Mouse (Mus musculus) adrenal gland, adult 2 months (tissue): ENCODE measurements at regions not wholly inside any gene's neighbourhood (a gene's known extent, or its start where the extent isn't known, plus 50 kb on each side); places are given as distances from the start of the nearest gene placed in this dataset.

Source experiments
- DNase-seq: peaks from one replicate; pipeline ENCODE4 v3.0.0; 2021

DNA sequence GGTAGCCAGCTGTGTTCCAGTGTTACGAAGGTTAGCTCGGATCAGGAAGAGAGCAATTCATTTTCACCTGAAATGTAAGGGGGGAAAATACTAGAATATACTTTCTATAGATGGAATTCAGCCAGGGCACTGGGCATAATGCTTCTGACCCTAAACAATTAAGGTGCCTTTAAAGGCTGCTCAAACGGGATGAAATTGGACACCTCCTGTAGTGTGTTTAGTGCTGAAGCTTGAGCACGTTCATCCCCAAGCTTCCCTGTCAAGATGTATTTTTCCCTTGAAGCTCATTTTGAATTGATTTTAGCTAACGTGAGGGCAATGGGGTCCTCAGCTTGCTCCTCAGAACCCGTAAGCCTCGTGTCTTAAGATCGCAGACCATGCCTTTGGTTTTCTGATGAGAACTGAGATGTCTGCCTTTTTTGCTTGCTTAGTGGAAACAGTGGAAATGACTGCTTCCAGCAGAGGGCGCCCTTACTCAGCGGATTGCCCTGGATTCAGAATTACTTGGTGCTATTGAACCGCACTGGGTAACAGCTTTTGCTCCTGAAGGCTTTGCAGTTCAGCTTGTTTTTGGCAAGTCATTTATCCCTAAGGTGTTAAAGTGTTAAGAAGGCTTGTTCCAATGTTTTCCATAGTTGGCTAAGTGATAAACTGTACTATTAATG lies 74.6 kb upstream of the Fermt1 start:
- DNase-seq: peak; percentile 61

DNA sequence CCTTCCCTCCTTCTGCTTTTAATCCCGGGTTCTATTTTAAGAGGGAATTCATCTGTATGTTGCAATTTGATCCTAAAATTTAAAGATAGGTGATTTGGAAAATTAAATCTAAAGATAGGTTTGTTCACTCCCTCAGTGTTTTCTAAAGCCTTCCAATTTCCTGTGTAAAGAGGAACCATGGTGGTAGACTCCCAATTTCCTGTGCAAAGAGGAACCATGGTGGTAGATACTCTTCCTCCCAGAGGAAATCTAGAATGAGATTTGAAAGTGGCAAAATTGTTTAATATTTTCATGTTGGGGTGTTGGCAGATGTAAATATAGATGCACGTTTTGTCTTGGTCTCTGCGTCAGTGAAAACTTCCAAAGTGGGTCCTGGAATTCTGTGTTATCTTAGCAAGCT lies 75.5 kb upstream of the Fermt1 start:
- DNase-seq: no peak

DNA sequence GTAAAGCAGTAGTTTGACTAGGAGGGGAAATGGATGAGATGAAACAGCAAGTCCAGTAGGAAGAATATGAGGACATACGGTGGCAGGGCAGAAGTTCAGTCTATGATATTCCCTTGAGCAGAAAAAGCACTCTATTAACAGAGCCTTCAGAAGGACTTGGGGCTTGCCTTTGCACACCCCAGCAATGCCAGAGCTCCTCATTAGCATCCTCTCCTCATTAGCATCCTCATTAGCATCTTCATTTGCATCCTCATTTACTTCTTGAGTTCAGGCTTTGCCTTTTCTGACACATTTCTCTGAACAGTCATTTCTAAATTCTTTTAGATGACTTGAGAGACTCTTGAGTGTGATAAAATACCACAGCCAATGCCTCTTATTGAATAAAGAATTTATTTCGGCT lies 81.3 kb upstream of the Fermt1 start:
- no peak for DNase-seq

DNA sequence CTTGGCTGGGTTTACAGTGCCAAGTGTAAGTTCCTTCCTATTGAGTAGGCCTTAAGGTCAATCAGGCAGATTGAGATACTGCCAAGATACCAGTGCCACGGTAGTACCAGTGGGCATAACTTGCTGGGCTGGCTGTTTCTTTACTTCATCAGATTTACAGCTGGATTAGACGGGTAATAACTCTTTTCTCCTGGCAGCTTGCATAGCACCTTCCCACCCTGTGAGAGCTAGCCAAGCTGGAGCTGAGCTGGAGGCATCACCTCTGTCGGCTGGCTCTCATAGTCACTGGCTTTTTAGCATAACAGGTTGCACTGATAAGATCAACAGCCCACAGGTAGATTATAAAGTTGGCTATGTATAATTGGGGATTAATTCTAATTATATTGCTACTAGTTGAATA lies 89.7 kb upstream of the Fermt1 start:
- DNase-seq: no peak

DNA sequence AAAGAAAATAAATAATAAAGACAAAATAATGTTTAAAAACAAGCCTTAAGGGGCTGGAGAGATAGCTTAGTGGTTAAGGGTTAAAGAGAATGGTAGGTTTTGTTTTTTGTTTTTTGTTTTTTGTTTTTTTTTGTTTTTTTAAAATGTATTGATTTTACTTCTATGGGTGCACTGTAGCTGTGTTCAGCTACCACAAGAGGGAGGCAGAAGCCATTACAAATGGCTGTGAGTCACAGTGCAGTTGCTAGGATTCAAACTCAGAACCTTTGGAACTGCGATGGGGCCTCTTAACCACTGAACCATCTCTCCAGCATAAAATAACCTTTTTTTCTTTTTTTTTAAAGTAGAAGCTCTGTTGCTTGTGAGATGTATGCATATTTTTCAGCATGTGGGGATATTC lies 95.0 kb upstream of the Fermt1 start:
- DNase-seq: no peak

DNA sequence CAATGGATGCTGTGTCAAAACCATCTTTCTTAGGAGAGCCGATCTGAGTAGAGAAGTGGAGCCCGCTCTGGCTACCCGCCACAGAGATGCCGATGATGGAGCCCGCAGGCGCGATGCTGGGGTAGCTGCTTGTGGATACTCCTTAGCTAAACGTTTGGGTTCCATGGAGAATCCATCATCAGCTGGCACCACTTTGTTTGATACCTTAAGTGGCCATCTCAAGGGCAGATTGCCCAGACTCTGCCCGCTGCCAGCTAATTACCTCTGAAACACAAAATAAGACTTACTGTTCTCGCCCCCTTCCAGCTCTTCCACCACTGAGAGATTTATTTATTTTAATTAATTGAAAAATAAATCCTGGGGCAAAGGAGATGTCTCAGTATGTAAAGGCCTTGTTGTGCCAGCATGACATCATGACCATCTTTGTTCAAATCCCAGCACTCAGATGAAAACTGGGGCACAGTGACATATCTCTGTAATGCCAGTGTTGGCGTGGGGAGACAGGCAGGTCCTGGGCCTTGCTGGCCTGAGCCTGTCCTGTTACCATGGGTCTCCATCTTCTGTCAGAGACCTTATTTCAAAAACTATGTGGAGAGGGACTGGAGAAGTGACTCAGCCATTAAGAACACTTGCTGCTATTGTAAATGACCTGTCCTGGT lies 132.1 kb upstream of the Fermt1 start:
- DNase-seq: no peak

DNA sequence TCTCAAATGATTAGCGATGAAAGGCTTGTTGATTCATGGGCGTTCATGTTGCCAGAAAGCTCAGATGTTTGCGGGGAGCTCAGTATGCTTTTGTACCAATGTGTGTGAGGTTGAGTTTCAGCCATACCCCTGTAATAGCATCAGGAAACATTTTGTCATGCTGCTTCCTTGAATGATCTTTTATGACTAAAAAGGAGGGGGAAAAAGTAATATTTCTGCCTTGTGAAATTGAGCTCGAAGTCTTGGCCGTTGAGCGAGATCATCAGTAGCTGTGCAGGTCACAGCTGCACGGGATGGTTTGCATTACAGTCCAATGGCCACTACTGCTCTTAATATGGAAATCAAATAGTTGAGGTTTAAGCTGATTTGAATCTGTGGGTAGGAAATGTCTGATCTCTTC lies 145.3 kb upstream of the Fermt1 start:
- DNase-seq: no peak

DNA sequence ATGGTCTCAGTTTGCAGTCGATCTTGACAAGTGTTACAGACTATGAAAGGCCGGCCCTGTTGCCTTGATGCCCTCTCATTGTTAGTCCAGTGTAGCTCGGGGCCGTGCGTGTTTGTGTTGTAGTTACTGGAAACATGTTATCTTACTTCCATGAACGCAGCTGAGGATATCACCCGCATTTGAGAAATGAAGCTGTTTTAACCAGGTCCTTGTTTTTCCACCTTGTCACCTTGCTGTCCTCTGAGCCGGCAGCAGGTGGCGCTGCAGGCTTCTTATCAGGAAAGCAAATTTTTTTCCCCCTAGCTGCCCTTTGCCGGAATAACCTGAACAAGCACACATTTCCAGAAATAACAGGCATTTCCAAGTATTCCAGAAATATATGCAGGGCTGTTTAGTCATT lies 167.9 kb upstream of the Fermt1 start:
- DNase-seq: peak; percentile 47

DNA sequence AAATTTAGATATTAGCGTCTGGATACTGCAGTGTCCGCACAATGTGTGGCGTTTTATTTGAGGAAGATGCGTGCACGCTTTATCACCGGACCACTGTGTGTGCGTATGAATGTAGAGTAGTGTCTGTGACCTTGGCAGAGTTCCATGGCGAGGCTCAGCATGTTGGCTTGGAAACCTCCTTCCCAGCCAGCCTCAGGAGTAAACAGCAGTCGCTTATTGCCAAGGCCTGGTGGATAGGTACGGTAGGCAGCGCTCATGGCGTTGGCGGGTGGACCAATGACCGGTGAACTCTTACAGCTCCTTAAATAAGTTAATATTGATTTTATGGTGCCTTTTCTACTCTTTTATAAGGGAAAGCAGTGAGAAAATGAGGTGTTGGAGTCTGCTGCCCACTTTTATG lies 172.9 kb upstream of the Fermt1 start:
- DNase-seq: peak; percentile 71

DNA sequence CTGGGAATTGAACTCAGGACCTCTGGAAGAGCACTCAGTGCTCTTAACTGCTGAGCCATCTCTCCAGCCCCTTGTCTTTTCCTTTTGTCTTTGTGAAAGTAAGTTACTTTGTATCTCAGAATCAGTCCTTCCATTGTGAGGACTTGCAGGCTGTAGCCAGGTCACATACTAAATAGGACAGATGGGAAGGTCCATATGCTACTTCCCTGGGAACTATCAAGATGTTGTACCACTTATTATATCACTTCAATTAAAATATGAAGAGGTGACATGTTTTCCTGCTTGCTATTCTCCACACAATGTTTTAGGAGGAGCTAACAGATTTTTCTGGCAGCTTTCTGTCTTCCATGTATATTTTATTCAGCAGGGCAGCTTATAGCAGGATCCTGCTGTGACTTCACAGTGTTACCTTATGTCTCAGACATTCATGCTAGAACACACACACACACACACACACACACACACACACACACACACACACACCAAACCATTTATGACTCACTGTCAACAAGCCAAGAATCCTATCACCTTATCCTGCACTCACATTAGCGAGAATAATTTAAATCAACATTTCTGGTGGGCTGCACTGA lies 179.6 kb upstream of the Fermt1 start:
- no peak for DNase-seq

DNA sequence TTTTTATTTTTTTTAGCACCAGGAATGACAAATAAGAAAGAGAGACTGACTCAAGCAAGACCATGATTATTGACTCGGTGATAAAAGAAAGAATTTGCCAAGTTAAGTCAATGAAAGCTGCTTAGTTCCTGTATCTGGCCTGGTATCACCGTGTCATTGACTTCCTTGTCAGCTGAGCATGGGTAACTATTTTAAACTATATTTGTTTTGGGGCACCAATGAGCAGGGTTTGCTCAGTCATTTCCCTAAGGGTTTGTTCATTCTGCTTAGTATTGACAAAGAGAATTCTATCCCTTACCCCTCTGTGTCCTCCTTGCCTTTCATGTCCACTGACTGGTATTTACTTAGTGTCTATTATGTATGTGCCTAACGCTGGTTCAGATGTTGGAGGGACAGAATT lies 189.2 kb upstream of the Fermt1 start:
- no peak for DNase-seq

DNA sequence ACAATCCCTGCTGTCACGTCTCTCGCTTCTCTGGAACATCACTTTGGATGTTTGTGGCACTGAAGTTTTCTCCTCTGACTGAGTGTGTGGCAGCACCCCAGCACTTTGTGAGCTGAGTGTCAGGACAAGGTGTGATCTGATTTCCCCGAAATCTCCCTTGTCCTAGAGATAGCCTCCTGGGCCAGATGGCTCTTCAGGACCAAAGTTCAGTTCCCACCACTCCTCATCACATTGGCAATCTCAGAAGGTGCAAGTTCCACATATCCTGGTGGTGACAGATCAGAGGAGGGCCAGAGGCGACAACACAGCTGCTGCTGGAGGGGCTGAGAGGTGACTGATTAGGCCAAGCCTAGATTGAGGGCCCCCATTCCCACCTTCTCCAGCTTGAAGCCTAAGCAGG lies 193.2 kb upstream of the Fermt1 start:
- no peak for DNase-seq

DNA sequence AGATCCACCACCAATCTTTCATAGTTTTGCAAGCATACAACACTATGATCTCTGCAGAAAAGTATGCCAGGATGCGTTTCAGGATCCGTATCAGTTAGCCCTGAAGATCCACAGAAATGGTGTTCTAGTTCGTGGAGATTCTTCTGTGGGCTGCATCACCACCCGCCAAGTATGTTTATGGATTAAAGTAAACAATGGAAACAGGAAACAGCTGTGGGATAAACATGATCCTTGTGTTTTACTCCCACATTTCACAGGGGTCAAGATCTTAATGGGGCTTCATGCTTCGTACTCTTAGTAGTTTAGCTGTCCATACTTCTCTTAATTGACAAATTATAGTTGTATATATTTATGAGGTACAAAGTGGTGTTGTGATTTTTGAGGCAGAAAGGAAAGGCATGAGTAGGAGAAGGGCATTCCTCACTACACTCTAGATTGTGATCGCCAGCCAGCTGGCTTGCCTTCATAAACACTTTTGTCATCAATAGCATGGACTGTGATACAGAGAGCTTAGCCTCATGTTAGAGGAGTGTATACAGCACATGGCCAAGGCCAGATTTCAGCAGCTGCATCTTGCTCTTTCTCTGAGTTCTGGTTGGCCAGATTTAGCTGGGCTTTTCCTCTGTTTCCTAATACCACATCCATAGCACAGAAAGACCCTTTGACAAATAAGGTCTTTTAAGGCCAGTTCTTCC lies 195.8 kb upstream of the Fermt1 start:
- DNase-seq: no peak

DNA sequence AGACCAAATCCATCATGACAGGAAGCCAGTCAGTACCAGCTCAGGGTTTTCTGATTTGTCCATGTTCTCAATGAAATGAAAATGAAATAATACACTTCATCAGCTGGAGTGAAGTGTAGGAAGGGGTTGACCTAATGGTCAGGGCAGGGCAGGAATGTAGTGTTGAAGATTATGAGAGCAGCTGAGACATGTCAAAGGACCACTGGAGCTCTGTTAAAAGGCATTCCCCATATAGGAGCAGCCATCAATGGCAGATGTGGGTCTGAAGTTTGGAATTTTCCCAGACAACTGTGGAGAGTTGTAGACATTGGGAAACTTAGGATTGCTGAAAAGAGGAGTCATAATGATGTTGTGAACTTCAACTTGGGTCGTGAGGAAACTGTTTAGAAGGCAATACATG lies 206.8 kb upstream of the Fermt1 start:
- no peak for DNase-seq

DNA sequence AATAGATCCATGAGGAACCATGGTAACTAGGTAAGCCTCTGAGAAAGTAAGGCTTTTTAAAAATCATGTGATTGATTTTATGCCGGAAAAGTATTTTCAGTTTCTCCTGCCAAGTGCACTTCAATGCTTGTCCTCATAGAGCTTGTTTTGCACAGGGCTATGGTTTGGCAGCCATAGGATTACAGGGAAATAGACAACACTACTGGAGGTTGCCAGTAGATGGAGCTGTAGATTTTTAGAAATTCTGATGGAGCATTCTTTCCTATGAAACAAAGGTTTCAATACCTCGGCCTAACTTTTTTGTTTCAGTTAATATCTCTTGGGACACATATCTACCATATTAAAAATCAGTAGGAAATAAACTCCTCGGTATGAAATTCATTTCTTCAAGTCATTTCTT lies 210.8 kb upstream of the Fermt1 start:
- DNase-seq: no peak

DNA sequence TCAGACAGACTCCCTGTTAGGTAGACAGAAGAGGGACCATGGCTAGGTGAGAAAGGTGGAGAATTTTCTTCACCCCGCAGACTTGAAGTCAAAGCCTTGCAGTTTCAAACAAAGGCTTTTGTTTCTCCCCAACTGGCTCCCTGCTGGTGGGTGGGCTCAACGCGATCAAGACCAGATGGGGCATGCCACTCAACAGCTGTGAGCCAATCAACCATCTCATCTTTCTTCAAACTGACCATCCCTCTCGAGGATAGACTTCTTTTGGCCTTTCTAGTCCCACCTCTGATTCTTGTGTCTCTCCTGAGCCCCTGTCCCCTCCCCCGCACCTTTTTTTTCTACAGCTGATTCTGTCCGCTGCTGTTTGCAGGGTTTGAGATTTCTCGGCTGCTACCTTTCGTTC lies 212.5 kb upstream of the Fermt1 start:
- no peak for DNase-seq

DNA sequence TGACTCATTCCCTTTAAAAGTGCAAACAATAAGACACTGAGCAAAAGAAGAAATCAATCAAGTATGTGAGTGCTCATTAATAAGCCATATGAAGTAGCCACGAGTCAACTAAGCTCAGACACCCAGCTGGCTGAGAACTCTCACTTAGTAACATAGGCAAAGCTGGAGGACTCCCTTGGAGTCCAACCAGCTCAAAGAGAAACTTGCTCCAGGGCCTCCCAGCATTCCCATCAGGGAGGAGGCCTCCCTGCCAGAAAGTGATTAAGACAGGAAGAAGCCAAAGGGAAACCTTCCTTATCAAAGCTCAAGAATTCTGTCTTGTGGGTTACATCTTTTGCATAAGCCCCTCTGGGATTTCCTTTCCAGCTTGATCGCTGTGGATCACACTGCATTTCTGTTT lies 213.7 kb upstream of the Fermt1 start:
- DNase-seq: no peak

DNA sequence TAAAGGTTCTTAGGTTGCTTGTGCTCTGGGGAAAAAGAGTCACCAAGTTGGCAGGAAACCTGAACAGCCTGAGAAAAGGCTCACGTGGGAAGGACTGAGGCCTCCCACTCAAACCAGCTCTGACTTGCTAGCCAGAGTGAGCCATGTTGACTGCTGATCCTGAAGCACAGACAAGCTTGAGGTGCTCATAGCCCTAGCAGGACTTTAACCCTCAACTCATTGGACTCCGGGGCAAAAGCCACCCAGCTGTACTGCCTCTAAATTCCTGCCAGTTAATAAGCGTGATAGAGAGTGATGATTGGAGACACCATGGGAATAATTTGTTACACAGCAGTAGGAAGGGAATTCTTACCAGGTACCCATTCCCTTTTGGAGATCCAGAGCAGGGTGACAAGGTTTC lies 230.7 kb upstream of the Fermt1 start:
- no peak for DNase-seq

DNA sequence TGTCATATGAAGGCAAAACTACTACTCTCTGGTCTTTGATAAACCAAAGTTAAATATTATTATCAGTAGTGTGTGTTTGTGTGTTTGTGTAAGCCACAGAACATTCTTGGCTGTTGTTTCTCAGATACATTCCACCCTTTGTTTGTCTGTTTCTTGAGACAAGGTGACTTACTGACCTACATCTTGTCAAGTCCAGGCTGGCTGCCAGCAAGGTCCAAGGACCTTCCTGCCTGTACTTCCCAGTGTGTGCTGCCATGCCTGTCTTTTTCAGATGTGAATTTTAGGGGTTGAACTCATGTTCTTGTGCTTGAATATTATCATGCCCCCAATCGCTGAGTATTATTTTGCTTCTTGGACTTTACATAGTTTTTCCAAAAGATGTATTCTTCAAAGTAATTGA lies 235.5 kb upstream of the Fermt1 start:
- no peak for DNase-seq

DNA sequence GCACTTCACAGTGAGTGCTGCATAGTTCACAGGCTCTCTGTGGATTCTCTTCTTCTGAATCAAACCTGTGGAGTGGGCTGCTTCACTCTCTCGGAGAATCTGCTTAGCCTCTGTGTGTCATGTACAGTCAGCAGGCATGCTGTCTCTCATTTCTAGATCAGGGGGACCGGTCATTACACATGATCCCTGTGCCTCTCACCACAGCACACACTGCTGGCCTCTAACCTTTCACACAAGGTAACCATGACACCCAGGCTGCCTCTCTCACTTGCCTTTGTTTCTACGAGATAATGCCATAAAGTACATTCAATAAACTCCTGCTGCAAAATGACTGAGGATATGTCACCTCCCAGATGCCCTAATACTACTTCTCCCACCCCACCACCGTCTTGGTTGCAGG lies 237.2 kb upstream of the Fermt1 start:
- no peak for DNase-seq

DNA sequence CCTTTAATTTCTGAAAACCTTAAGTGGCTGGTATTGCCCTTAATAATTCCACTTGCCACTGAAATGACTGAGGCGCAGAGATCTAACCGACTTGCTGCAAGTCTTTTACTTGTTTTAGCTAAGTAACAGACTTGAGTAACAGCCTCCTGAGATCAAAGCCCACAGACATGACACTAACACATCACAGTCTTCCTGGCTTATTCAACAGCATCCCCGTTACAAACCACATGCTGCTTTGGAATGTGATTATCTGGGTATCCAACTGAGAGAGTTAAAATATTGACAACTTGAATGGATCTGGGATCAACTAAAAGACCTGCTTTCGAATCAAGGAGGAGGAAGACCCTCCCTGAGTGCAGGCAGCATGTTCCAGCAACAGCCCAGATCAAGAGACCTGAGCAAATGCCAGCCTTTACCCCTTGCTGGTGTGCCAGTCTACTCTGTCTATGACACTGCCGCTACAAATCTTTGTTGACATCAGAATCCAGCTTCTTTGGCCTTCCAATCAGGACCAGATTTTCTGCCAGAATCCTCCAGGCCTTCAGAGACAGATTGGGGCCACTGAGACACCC lies 258.7 kb upstream of the Fermt1 start:
- DNase-seq: no peak

DNA sequence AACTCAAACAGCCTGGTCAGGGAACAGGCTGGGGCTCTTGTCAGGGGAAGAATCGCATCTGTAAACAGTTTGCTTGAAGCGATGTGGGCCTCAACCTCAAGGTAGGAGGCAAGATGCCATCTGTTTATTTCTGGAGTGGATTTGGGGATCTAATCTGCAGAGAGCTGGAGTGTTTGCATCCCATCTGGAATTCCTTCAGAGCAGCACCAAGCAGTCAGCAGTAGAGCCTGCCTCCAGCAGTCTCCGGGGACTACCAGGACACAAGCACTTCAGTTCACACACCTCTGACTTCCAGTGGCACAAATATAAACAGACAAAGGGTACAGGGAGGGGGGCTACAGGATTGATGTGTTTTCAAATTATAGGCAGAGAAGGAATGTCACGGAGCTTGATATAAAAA lies 262.8 kb upstream of the Fermt1 start:
- no peak for DNase-seq
